Mouse (Mus musculus) liver (tissue): ENCODE measurements around the gene Rimklb.
"Not testable (repeated sequence)": the region's sequence is repeated elsewhere in the genome, so short reads cannot be mapped to it uniquely, and the experiment has no call there.

Experiments used
- DNase-seq: peaks from one replicate; pipeline ENCODE4 v3.0.0-alpha.2; 2020; ENCODE audit warnings: mixed read lengths

Gene Rimklb

DNA sequence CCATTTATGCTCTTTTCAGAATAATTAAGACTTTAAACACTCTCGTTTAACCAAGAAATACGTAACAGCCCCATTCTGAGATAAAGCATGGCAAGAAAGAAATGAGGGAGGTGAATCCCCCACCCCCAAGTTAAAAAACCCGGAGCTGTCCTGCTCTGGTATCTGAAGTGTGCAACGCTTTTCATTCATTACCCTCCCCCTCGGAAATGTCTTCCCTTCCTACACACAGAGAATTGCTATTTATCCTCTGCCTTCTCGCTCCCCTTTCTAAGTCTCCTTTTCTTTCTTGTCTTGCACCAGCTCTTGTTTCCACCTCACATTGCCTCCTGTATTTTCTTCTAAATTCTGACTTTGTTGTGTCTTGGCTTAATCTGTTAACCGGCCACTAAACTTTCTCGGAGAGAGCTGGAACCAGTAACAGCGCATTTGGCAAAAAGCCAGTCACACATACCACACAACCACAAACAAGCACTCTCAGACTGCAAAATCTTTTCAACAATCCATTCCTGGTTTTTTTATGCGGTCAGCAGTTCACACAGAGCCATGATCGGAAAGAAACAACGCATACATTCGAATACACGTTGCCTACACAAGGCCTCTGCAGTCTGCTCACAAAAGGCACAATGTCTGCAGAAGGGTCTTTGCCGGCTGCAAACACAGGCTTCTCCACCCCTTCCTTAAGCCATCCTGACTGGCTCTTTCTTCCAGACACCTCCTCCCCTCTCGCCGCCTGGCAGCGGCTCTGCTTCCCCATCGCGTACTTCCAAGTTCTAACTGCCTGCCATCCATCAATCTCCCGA, 3.3 kb downstream of the Rimklb start:
- peak; percentile 20 for DNase-seq

GRCm38 (mm10) chr6:122493799-122494472, 4.6 kb downstream of the Rimklb start:
- no peak for DNase-seq

DNA sequence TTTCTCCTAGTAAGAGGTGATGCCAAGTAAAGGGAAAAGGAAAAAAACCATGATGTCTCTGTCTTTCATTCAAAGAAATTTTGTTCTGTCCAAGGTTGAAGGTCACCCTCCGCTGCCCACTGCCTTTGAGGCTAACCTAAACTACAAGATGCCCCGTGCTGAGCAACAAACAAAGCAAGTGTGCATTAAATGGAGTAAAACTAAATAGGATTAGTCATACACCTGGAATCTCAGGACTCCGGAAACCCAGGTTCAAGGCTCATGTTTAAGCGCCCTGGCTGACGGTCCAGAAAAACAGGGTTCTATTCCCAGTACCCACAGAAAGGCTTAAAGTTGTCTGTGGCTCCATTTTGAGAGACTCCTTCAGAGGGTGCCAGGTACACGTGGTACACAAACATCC, 6.1 kb downstream of the Rimklb start:
- DNase-seq: no peak

- peak; percentile 78 for DNase-seq
These were observed 7.0 kb downstream of the Rimklb start for GRCm38 (mm10) chr6:122491557-122491956.

- no peak for DNase-seq
These were observed 7.5 kb downstream of the Rimklb start for GRCm38 (mm10) chr6:122490929-122491512.

- peak; percentile 43 for DNase-seq
These were observed 12.1 kb downstream of the Rimklb start for GRCm38 (mm10) chr6:122486297-122487117.

GRCm38 (mm10) chr6:122485401-122486296, 12.9 kb downstream of the Rimklb start:
- no peak for DNase-seq

GRCm38 (mm10) chr6:122478062-122478461, 20.5 kb downstream of the Rimklb start:
- DNase-seq: no peak

DNA sequence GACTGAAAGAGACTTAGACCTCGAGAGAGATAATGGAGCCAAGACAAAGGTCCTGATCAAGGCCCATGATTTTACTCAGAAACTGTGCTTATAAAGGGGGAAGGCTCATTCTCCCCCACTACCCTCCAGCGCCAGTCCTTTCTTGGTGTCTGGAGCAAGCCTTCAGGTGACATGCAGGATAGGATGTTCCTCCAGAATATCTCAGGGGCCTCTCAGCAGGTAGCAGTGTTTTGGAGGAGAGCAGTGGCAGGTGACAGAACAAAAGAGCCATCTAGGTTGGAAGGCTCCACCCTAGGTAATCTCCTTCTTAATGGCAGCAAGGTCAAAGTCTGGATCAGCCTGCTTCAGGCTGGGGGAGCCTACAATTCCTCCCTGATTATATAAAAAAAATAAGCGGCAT, 27.1 kb downstream of the Rimklb start:
- not testable (repeated sequence) for DNase-seq

GRCm38 (mm10) chr6:122470240-122470639, 28.3 kb downstream of the Rimklb start:
- no peak for DNase-seq

DNA sequence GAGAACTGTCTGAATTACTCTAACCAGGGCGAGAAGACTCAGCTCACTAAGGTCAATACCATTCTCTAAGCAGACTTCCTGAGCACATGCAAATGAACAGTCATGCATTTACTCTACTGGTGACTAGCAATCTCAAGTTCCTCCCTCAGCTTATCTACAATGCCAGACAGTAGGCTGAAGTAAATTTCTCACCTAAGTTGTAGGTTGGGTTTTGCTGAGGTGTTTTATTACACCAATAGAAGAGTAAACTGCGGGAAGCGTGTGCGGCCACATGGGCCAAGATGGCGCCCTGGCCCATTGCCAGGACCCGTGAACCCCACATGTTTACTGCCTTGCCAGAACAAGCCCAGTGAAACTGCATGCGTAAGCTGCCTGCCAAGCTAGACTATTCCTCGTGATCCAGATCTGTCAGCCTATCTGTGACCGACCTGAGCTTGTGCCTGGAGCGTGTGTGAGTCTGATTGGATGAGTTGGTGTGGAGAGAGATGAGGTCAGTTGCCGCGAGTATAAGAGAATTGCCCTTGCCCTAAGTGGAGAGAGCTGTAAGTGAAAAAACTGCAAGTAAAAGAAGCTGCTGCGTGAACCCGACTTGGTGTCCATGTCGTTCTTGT, 29.4 kb downstream of the Rimklb start:
- DNase-seq: no peak

- DNase-seq: no peak
These were observed 32.4 kb downstream of the Rimklb start for GRCm38 (mm10) chr6:122466092-122466713.

GRCm38 (mm10) chr6:122458946-122459693, 39.4 kb downstream of the Rimklb start:
- no peak for DNase-seq

GRCm38 (mm10) chr6:122447848-122448247, 50.7 kb downstream of the Rimklb start:
- no peak for DNase-seq

DNA sequence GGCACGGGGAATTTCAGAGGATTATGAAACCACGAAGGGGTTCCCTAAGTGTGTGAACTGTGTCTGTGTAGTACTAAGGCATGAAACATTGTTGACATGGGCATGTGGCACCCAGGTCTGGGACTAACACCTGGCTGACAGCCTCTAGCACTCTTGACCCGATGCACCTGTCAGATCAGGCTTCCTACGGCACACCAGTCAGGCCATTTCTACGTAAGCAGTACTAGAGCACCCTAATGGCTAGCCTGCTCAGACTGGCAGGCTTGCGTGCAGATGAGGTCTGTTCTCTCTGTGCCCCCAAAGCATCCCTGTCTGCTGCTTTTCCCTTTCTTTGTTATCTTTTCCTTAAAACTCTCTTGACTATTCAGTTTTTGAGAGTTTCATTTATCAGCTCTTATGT, 53.3 kb downstream of the Rimklb start:
- DNase-seq: no peak

DNA sequence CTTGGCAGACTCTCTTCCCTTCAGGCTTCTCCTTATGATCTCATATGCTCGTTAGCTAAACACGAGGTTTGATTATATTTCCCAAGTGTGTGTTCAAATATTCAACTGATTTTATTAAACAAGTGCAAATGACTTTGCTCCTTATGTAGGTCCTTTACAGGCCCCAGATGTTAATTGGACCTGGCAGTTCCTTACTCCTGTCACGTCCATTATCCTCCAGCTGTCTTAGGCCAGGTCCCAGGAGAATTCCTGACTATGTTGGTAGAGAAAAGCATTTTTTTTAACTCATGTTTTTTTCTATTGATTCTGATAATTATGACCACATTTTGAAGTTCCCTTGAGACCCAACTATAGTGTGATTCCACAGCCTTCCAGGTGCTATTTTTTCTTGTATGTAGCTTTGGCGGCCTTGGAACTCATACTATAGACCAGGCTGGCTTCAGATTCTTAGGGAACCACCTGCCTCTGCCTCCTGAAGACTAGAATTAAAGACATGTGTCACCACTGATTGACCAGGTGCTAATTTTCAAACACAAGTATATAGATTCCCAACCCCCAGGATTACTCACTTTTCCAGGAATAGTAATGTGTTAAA, 57.8 kb downstream of the Rimklb start:
- DNase-seq: no peak

DNA sequence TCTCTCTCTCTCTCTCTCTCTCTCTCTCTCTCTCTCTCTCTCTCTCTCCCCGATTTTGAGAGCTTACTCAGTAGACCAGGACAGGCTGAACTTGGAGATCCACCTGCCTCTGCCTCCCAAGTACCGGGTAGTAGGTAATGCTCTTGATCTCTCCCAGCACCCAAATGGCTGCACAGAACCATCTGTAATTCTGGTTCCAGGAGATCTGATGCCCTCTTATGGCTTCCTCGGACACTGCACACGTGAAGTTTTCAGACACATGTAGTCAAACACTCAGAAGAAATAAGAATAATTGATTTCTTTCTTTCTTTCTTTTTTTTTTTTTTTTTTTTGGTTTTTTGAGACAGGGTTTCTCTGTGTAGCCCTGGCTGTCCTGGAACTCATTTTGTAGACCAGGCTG, 59.3 kb downstream of the Rimklb start:
- no peak for DNase-seq

GRCm38 (mm10) chr6:122435270-122435669, 63.3 kb downstream of the Rimklb start:
- no peak for DNase-seq

- DNase-seq: no peak
These were observed 71.1 kb downstream of the Rimklb start for GRCm38 (mm10) chr6:122427456-122427855.

DNA sequence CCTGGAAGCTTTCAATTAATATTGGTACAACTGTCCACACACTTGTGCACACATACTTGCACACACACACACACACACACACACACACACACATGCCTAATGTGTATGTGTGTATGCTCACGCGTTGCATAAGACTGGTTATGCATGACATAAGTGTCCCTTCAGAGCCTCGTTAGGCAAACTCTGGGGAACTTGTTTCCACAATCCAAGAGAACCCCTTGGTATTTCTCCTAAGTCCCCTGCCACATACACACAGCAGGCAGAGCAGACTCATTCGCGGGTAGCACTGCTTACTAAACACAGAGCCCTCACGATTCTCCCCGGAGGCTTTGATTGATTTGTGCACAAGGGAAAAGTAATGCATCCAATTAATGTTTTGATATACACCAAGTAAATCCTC, 81.5 kb downstream of the Rimklb start:
- no peak for DNase-seq
